Mouse (Mus musculus): ENCODE results near the gene Gfpt2. TPM values are rescaled to one million over a fixed set of nuclear protein-coding genes. Genes with fewer than 3 reads are reported as not detected.
"Not testable (repeated sequence)": the region's sequence is repeated elsewhere in the genome, so short reads cannot be mapped to it uniquely, and the experiment has no call there.

Gene Gfpt2
- polyA plus RNA-seq, 1 experiment from 2014 or later, result 8.7 TPM

- Histone ChIP-seq H3K36me3 (no peaks in the 10 kb centered on the region), H3K27me3 (replicated peaks) (no peaks in the 10 kb centered on the region), H3K4me1 (0 out of 2 replicates have a peak, but pooled peaks cover 4% of the 10 kb centered on the region), H3K4me3 (replicated peaks) (no peak overlapping the region), H3K4me2 (no peak overlapping the region), H3K9ac (no peak overlapping the region), H3K27ac (no peak overlapping the region), H3K9me3 (no peaks in the 10 kb centered on the region)
- no peak for ATAC-seq (ENCODE audit: insufficient read depth, low FRiP score, low read depth)
- WGBS, result 91% methylated on average over 6 of the region's 6 CpGs
Measured at GRCm38 (mm10) chr11:49798931-49799330, 5.0 kb downstream of the Gfpt2 start.

GRCm38 (mm10) chr11:49801516-49801915 lies 7.5 kb downstream of the Gfpt2 start:
- 46% methylated on average over 4 of the region's 4 CpGs for WGBS
- Histone ChIP-seq H3K4me3 (replicated peaks) (no peak overlapping the region), H3K4me2 (no peak overlapping the region), H3K9ac (no peak overlapping the region), H3K36me3 (no peaks in the 10 kb centered on the region), H3K4me1 (no peaks in the 10 kb centered on the region), H3K27me3 (replicated peaks) (no peaks in the 10 kb centered on the region), H3K9me3 (no peaks in the 10 kb centered on the region), H3K27ac (no peak overlapping the region)
- ATAC-seq (ENCODE audit: insufficient read depth, low FRiP score, low read depth), result no peak

GRCm38 (mm10) chr11:49803801-49804200 lies 9.8 kb downstream of the Gfpt2 start:
- ATAC-seq (ENCODE audit: insufficient read depth, low FRiP score, low read depth), result no peak
- H3K27me3 ChIP-seq (replicated peaks), result no peaks in the 10 kb centered on the region
- no peak overlapping the region for H3K4me2 ChIP-seq

GRCm38 (mm10) chr11:49806218-49806617 lies 12.2 kb downstream of the Gfpt2 start:
- Histone ChIP-seq H3K27me3 (replicated peaks) (no peaks in the 10 kb centered on the region), H3K9me3 (no peaks in the 10 kb centered on the region), H3K36me3 (no peaks in the 10 kb centered on the region), H3K4me1 (no peaks in the 10 kb centered on the region), H3K4me2 (no peak overlapping the region), H3K4me3 (replicated peaks) (no peak overlapping the region), H3K9ac (no peak overlapping the region), H3K27ac (no peak overlapping the region)
- WGBS, result 49% methylated on average over 3 of the region's 3 CpGs
- no peak for ATAC-seq (ENCODE audit: insufficient read depth, low FRiP score, low read depth)

More at GRCm38 (mm10) chr11:49803801-49804200, 9.8 kb downstream of the Gfpt2 start:
- 95% methylated on average over 4 of the region's 4 CpGs for WGBS
- no peak overlapping the region for H3K27ac ChIP-seq
- no peak overlapping the region for H3K9ac ChIP-seq
- H3K4me3 ChIP-seq (replicated peaks), result no peak overlapping the region
- no peaks in the 10 kb centered on the region for H3K4me1 ChIP-seq
- no peaks in the 10 kb centered on the region for H3K36me3 ChIP-seq
- H3K9me3 ChIP-seq, result no peaks in the 10 kb centered on the region

GRCm38 (mm10) chr11:49808946-49809345 lies 15.0 kb downstream of the Gfpt2 start:
- Histone ChIP-seq H3K9me3 (no peaks in the 10 kb centered on the region), H3K27me3 (replicated peaks) (no peaks in the 10 kb centered on the region), H3K9ac (no peak overlapping the region), H3K36me3 (no peaks in the 10 kb centered on the region), H3K4me1 (no peaks in the 10 kb centered on the region), H3K27ac (no peak overlapping the region), H3K4me2 (no peak overlapping the region), H3K4me3 (replicated peaks) (no peak overlapping the region)
- no peak for ATAC-seq (ENCODE audit: insufficient read depth, low FRiP score, low read depth)
- 88% methylated on average over 9 of the region's 9 CpGs for WGBS

GRCm38 (mm10) chr11:49810696-49811095 lies 16.7 kb downstream of the Gfpt2 start:
- not testable (repeated sequence) for ATAC-seq (ENCODE audit: insufficient read depth, low FRiP score, low read depth); H3K27ac ChIP-seq; H3K27me3 ChIP-seq (replicated peaks); H3K9ac ChIP-seq; H3K4me1 ChIP-seq; H3K36me3 ChIP-seq; H3K4me2 ChIP-seq; H3K4me3 ChIP-seq (replicated peaks); H3K9me3 ChIP-seq
- 81% methylated on average over 7 of the region's 7 CpGs for WGBS

GRCm38 (mm10) chr11:49811099-49811541 lies 17.1 kb downstream of the Gfpt2 start:
- Histone ChIP-seq H3K4me2 (no peak overlapping the region), H3K4me3 (replicated peaks) (no peak overlapping the region), H3K9ac (no peak overlapping the region), H3K27ac (no peak overlapping the region), H3K27me3 (replicated peaks) (no peaks in the 10 kb centered on the region), H3K36me3 (no peaks in the 10 kb centered on the region), H3K4me1 (no peaks in the 10 kb centered on the region), H3K9me3 (no peaks in the 10 kb centered on the region)
- WGBS, result 74% methylated on average over 8 of the region's 8 CpGs
- peak; percentile 58; the same call in 1 of the 2 replicates for ATAC-seq (ENCODE audit: insufficient read depth, low FRiP score, low read depth)

GRCm38 (mm10) chr11:49811879-49812278 lies 17.9 kb downstream of the Gfpt2 start:
- H3K4me1 ChIP-seq, result no peaks in the 10 kb centered on the region
- no peaks in the 10 kb centered on the region for H3K27me3 ChIP-seq (replicated peaks)
- no peak for ATAC-seq (ENCODE audit: insufficient read depth, low FRiP score, low read depth)
- H3K9me3 ChIP-seq, result no peaks in the 10 kb centered on the region
- H3K4me3 ChIP-seq (replicated peaks), result no peak overlapping the region
- no peak overlapping the region for H3K27ac ChIP-seq
- no peak overlapping the region for H3K4me2 ChIP-seq
- WGBS, result 78% methylated on average over 8 of the region's 8 CpGs
- H3K9ac ChIP-seq, result no peak overlapping the region
- no peaks in the 10 kb centered on the region for H3K36me3 ChIP-seq

- no peak overlapping the region for H3K27ac ChIP-seq
- no peak for ATAC-seq (ENCODE audit: insufficient read depth, low FRiP score, low read depth)
- no peaks in the 10 kb centered on the region for H3K27me3 ChIP-seq (replicated peaks)
- no peaks in the 10 kb centered on the region for H3K9me3 ChIP-seq
- H3K36me3 ChIP-seq, result no peaks in the 10 kb centered on the region
- no peaks in the 10 kb centered on the region for H3K4me1 ChIP-seq
- H3K9ac ChIP-seq, result no peak overlapping the region
- H3K4me3 ChIP-seq (replicated peaks), result no peak overlapping the region
- 86% methylated on average over 15 of the region's 15 CpGs for WGBS
- H3K4me2 ChIP-seq, result no peak overlapping the region
Measured at GRCm38 (mm10) chr11:49818869-49819566, 25.0 kb downstream of the Gfpt2 start.

GRCm38 (mm10) chr11:49819676-49820075 lies 25.7 kb downstream of the Gfpt2 start:
- H3K4me3 ChIP-seq (replicated peaks), result no peak overlapping the region
- H3K4me1 ChIP-seq, result no peaks in the 10 kb centered on the region
- H3K36me3 ChIP-seq, result no peaks in the 10 kb centered on the region
- no peaks in the 10 kb centered on the region for H3K9me3 ChIP-seq
- no peak overlapping the region for H3K27ac ChIP-seq
- 82% methylated on average over 7 of the region's 7 CpGs for WGBS
- no peak for ATAC-seq (ENCODE audit: insufficient read depth, low FRiP score, low read depth)
- H3K9ac ChIP-seq, result no peak overlapping the region
- H3K27me3 ChIP-seq (replicated peaks), result no peaks in the 10 kb centered on the region
- no peak overlapping the region for H3K4me2 ChIP-seq

GRCm38 (mm10) chr11:49820928-49821327 lies 26.9 kb downstream of the Gfpt2 start:
- WGBS, result 72% methylated on average over 2 of the region's 2 CpGs
- H3K4me1 ChIP-seq, result no peaks in the 10 kb centered on the region
- ATAC-seq (ENCODE audit: insufficient read depth, low FRiP score, low read depth), result 0 out of 2 replicates have a peak, but pooled peaks have one; percentile 35

GRCm38 (mm10) chr11:49821546-49821945 lies 27.6 kb downstream of the Gfpt2 start:
- WGBS, result 79% methylated on average over 2 of the region's 2 CpGs

More at GRCm38 (mm10) chr11:49820928-49821327, 26.9 kb downstream of the Gfpt2 start:
- Histone ChIP-seq H3K9me3 (no peaks in the 10 kb centered on the region), H3K27me3 (replicated peaks) (no peaks in the 10 kb centered on the region), H3K9ac (no peak overlapping the region), H3K4me3 (replicated peaks) (no peak overlapping the region), H3K36me3 (no peaks in the 10 kb centered on the region), H3K4me2 (no peak overlapping the region), H3K27ac (no peak overlapping the region)

More at GRCm38 (mm10) chr11:49821546-49821945, 27.6 kb downstream of the Gfpt2 start:
- ATAC-seq (ENCODE audit: insufficient read depth, low FRiP score, low read depth), result no peak
- no peaks in the 10 kb centered on the region for H3K9me3 ChIP-seq
- no peaks in the 10 kb centered on the region for H3K27me3 ChIP-seq (replicated peaks)
- H3K4me2 ChIP-seq, result no peak overlapping the region
- H3K4me3 ChIP-seq (replicated peaks), result no peak overlapping the region
- no peak overlapping the region for H3K27ac ChIP-seq
- no peak overlapping the region for H3K9ac ChIP-seq
- H3K36me3 ChIP-seq, result no peaks in the 10 kb centered on the region
- H3K4me1 ChIP-seq, result no peaks in the 10 kb centered on the region
